Mouse (Mus musculus): Measurements from ENCODE around the gene Pdlim4.

- TF ChIP-seq CTCF (IDR thresholded peaks at IDR 0.05; ENCODE audit: borderline replicate concordance, insufficient read depth, low read depth, low read length) = no peak
- no peak for TF ChIP-seq POLR2A (IDR thresholded peaks at IDR 0.05; ENCODE audit: borderline replicate concordance, insufficient read depth, low read length)
These were observed 37.9 kb upstream of the Pdlim4 start for GRCm38 (mm10) chr11:54106676-54107075.
